Mouse (Mus musculus) embryonic facial prominence, embryonic 13.5 days (tissue): ENCODE results near the gene Zfyve28. TPM values are rescaled to one million over a fixed set of nuclear protein-coding genes. Genes with fewer than 3 reads are reported as not detected.

Experiments used
- ATAC-seq: fragments of 200-750 bp; cut with Nextera tagmentation; 2 replicates; pipeline ENCODE4 v1.8.0; 2017; ENCODE audit warnings: low read depth; ENCODE audit not compliant: insufficient number of reproducible peaks, insufficient read depth, low FRiP score, low TSS enrichment
- H3K27ac ChIP-seq: fragments of 300-500 bp; sonication (generic); 2 replicates; pipeline ENCODE4 v1.5.1; 2015; ENCODE audit warnings: moderate library complexity, mild to moderate bottlenecking, inconsistent platforms
- H3K27me3 ChIP-seq: fragments of 300-500 bp; sonication (generic); 2 replicates; pipeline ENCODE4 v1.6.1; 2015; ENCODE audit warnings: mild to moderate bottlenecking, inconsistent platforms
- H3K36me3 ChIP-seq: fragments of 300-500 bp; sonication (generic); 2 replicates; pipeline ENCODE4 v1.6.1; 2015; ENCODE audit warnings: mild to moderate bottlenecking, inconsistent platforms
- H3K4me1 ChIP-seq: fragments of 300-500 bp; sonication (generic); 2 replicates; pipeline ENCODE4 v1.6.1; 2015; ENCODE audit warnings: inconsistent platforms
- H3K4me2 ChIP-seq: fragments of 300-500 bp; sonication (generic); 2 replicates; pipeline ENCODE4 v1.6.1; 2015; ENCODE audit warnings: moderate library complexity, mild to moderate bottlenecking, inconsistent platforms
- H3K4me3 ChIP-seq: fragments of 300-500 bp; sonication (generic); 2 replicates; pipeline ENCODE4 v1.5.1; 2015; ENCODE audit warnings: mild to moderate bottlenecking, inconsistent platforms
- H3K9ac ChIP-seq: fragments of 300-500 bp; sonication (generic); 2 replicates; pipeline ENCODE4 v1.6.1; 2015; ENCODE audit warnings: mild to moderate bottlenecking, inconsistent platforms
- H3K9me3 ChIP-seq: fragments of 300-500 bp; sonication (generic); 2 replicates; pipeline ENCODE4 v1.6.1; 2016; ENCODE audit warnings: inconsistent platforms
- WGBS: fragments of 180-500 bp; shearing (Covaris S2); methylation state at CpG from one replicate; pipeline ENCODE4 v1.1.7; 2015; ENCODE audit warnings: mixed read lengths; 5-methylcytosine and 5-hydroxymethylcytosine counted together
- polyA plus RNA-seq: library from polyadenylated mRNA; unstranded; fragments of >200 nt; fragmentation: Nextera tagmentation; extraction: Ambion mirVana; gene quantifications from 2 replicates; pipeline ENCODE4 v1.2.1, GENCODE M21; 2015

Zfyve28 gene
- polyA plus RNA-seq = 1.8 and 2.4 TPM in 2 replicates

- no peaks in the 10 kb centered on the region for H3K36me3 ChIP-seq
- peak within 1 kb of the TSS; percentile 65 for H3K4me3 ChIP-seq
- ATAC-seq = peak; percentile 89
- peak within 1 kb of the TSS; percentile 69 for H3K9ac ChIP-seq
- H3K27me3 ChIP-seq = peaks cover 62% of the 10 kb centered on the region
- no peak within 1 kb of the TSS for H3K27ac ChIP-seq
- under 1% methylated on average over 58 of the region's 83 CpGs for WGBS
- H3K9me3 ChIP-seq = no peaks in the 10 kb centered on the region
- H3K4me1 ChIP-seq = peaks cover 17% of the 10 kb centered on the region
- H3K4me2 ChIP-seq = peak within 1 kb of the TSS; percentile 97
Observed at GRCm38 (mm10) chr5:34288154-34288716, at the start of gene Zfyve28, which contains the start of gene Cfap99. Zfyve28 (minus strand) TSS chr5:34288449. Cfap99 (plus strand) TSS chr5:34288600.

- peak overlapping the region; percentile 98 for H3K27ac ChIP-seq
- ATAC-seq = no peak
- H3K36me3 ChIP-seq = no peaks in the 10 kb centered on the region; the same call in 1 of the 2 replicates
- H3K27me3 ChIP-seq = no peaks in the 10 kb centered on the region
- H3K4me2 ChIP-seq = peak overlapping the region; percentile 74
- H3K4me3 ChIP-seq = peak overlapping the region; percentile 94
- H3K9me3 ChIP-seq = no peaks in the 10 kb centered on the region
- peak overlapping the region; percentile 99 for H3K9ac ChIP-seq
- WGBS = under 1% methylated on average over 42 of the region's 42 CpGs
- peaks cover 17% of the 10 kb centered on the region for H3K4me1 ChIP-seq
Observed at GRCm38 (mm10) chr5:34336775-34337450, 48.7 kb upstream of the Zfyve28 start.

GRCm38 (mm10) chr5:34336097-34336774 is 48.0 kb upstream of the Zfyve28 start, which contains the start of gene Rnf4:
Rnf4 (plus strand) TSS chr5:34336289.
- no peaks in the 10 kb centered on the region for H3K27me3 ChIP-seq
- H3K27ac ChIP-seq = peak within 1 kb of the TSS; percentile 98
- H3K4me3 ChIP-seq = peak within 1 kb of the TSS; percentile 94
- H3K4me1 ChIP-seq = peaks cover 17% of the 10 kb centered on the region
- peak; percentile 95 for ATAC-seq
- no peaks in the 10 kb centered on the region for H3K9me3 ChIP-seq
- H3K36me3 ChIP-seq = no peaks in the 10 kb centered on the region; the same call in 1 of the 2 replicates
- peak within 1 kb of the TSS; percentile 99 for H3K9ac ChIP-seq
- H3K4me2 ChIP-seq = peak within 1 kb of the TSS; percentile 88
- WGBS = under 1% methylated on average over 64 of the region's 67 CpGs

- WGBS = 1% methylated on average over 21 of the region's 21 CpGs
- H3K4me3 ChIP-seq = peak overlapping the region; percentile 94
- peak overlapping the region; percentile 99 for H3K9ac ChIP-seq
- no peaks in the 10 kb centered on the region for H3K9me3 ChIP-seq
- peak overlapping the region; percentile 93 for H3K27ac ChIP-seq
- peaks cover 17% of the 10 kb centered on the region for H3K4me1 ChIP-seq
- no peaks in the 10 kb centered on the region; the same call in 1 of the 2 replicates for H3K36me3 ChIP-seq
- H3K4me2 ChIP-seq = peak overlapping the region; percentile 88
- no peaks in the 10 kb centered on the region for H3K27me3 ChIP-seq
- ATAC-seq = peak; percentile 34
Observed at GRCm38 (mm10) chr5:34335539-34336096, 47.4 kb upstream of the Zfyve28 start.

- no peaks in the 10 kb centered on the region for H3K27me3 ChIP-seq
- no peak overlapping the region for H3K9ac ChIP-seq
- no peak overlapping the region for H3K4me3 ChIP-seq
- WGBS = 93% methylated on average over 1 of the region's 1 CpGs
- no peak overlapping the region for H3K4me2 ChIP-seq
- H3K4me1 ChIP-seq = peaks cover 17% of the 10 kb centered on the region
- H3K9me3 ChIP-seq = no peaks in the 10 kb centered on the region
- ATAC-seq = no peak
- H3K27ac ChIP-seq = no peak overlapping the region
- no peaks in the 10 kb centered on the region; the same call in 1 of the 2 replicates for H3K36me3 ChIP-seq
Observed at GRCm38 (mm10) chr5:34334081-34334480, 45.8 kb upstream of the Zfyve28 start.

- Histone ChIP-seq H3K9ac (no peak overlapping the region), H3K36me3 (no peaks in the 10 kb centered on the region), H3K4me3 (no peak overlapping the region), H3K9me3 (no peaks in the 10 kb centered on the region), H3K4me2 (no peak overlapping the region), H3K27me3 (no peaks in the 10 kb centered on the region), H3K4me1 (peaks cover 13% of the 10 kb centered on the region), H3K27ac (no peak overlapping the region)
- 86% methylated on average over 2 of the region's 2 CpGs for WGBS
- ATAC-seq = no peak
Observed at GRCm38 (mm10) chr5:34330136-34330535, 41.9 kb upstream of the Zfyve28 start.

- H3K36me3 ChIP-seq = no peaks in the 10 kb centered on the region
- H3K27me3 ChIP-seq = no peaks in the 10 kb centered on the region
- no peaks in the 10 kb centered on the region for H3K9me3 ChIP-seq
- peak; percentile 32; the same call in 1 of the 2 replicates for ATAC-seq
- H3K9ac ChIP-seq = peak overlapping the region; percentile 63
- peak overlapping the region; percentile 58 for H3K4me2 ChIP-seq
- H3K4me1 ChIP-seq = peaks cover 13% of the 10 kb centered on the region
- 0 out of 2 replicates have a peak overlapping the region, but pooled peaks have one; percentile 12 for H3K27ac ChIP-seq
- 12% methylated on average over 31 of the region's 31 CpGs for WGBS
- peak overlapping the region; percentile 37 for H3K4me3 ChIP-seq
Observed at GRCm38 (mm10) chr5:34326875-34327576, 38.8 kb upstream of the Zfyve28 start.

GRCm38 (mm10) chr5:34326249-34326691 is 38.0 kb upstream of the Zfyve28 start:
- 10% methylated on average over 4 of the region's 4 CpGs for WGBS
- Histone ChIP-seq H3K4me1 (peaks cover 13% of the 10 kb centered on the region), H3K27me3 (no peaks in the 10 kb centered on the region), H3K27ac (0 out of 2 replicates have a peak overlapping the region, but pooled peaks have one; percentile 11), H3K9ac (no peak overlapping the region), H3K4me3 (no peak overlapping the region), H3K4me2 (peak overlapping the region; percentile 58), H3K36me3 (no peaks in the 10 kb centered on the region), H3K9me3 (no peaks in the 10 kb centered on the region)
- ATAC-seq = no peak

- Histone ChIP-seq H3K4me3 (no peak overlapping the region), H3K27ac (no peak overlapping the region), H3K9me3 (no peaks in the 10 kb centered on the region), H3K4me1 (peaks cover 13% of the 10 kb centered on the region), H3K36me3 (no peaks in the 10 kb centered on the region), H3K9ac (no peak overlapping the region), H3K4me2 (no peak overlapping the region), H3K27me3 (no peaks in the 10 kb centered on the region)
- ATAC-seq = no peak
Observed at GRCm38 (mm10) chr5:34325286-34325685, 37.0 kb upstream of the Zfyve28 start.

GRCm38 (mm10) chr5:34321236-34321635 is 33.0 kb upstream of the Zfyve28 start:
- H3K27ac ChIP-seq = no peak overlapping the region
- WGBS = 90% methylated on average over 4 of the region's 4 CpGs
- no peaks in the 10 kb centered on the region for H3K9me3 ChIP-seq
- no peak overlapping the region for H3K4me3 ChIP-seq
- H3K27me3 ChIP-seq = no peaks in the 10 kb centered on the region
- H3K9ac ChIP-seq = no peak overlapping the region
- no peaks in the 10 kb centered on the region for H3K36me3 ChIP-seq
- no peak overlapping the region for H3K4me2 ChIP-seq
- ATAC-seq = no peak
- peaks cover 4% of the 10 kb centered on the region for H3K4me1 ChIP-seq
